Mouse (Mus musculus): ENCODE data around the gene Majin.

DNA sequence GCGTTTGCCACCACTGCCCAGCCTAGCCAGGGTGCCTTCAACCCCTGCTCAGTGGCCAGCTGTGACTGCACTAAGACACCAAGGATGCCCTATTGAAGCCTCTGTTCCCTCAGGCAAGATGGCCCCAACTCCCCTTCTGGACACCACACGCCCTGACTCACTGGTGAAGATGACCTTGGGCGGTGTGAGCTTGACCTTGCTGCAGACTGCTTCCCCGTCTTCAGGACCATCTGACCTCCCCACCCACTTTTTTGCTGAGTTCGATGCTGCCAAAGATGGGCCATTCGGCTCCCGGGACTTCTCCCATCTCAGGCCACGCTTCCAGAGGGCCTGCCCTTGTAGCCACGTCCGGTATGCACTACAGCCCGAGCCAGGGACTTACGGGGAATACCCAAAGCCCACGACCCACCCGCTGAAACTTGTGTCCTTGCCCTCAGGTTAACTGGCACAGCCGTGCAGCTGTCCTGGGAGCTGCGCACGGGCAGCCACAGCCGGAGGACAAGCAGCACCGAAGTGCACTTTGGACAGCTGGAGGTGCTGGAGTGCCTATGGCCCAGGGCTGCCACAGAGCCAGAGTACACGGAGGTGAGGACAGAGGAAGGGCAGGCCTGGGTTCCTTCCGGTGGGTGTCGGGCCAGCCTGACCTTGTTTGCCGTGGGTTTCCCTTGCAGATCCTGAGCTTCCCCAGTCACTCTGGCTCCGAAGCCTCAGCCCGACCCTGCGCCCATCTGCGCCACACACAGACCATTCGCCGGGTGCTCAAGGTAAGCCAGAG, 63.5 kb downstream of the Majin start:
- TF ChIP-seq CTCF (IDR thresholded peaks at IDR 0.05; ENCODE audit: extremely low read depth, insufficient read length, insufficient replicate concordance, low read depth, low read length), result no peak
- TF ChIP-seq POLR2A (IDR thresholded peaks at IDR 0.05; ENCODE audit: low read depth, low read length), result no peak
